Mouse (Mus musculus): Measurements from ENCODE around the gene Vps35. TPM values are rescaled to one million over a fixed set of nuclear protein-coding genes. Genes with fewer than 3 reads are reported as not detected.

The Vps35 gene
- polyA plus RNA-seq, 1 experiment from 2014 or later = 150 TPM

Other genes starting within 250 kb of the Vps35 start
- gene Fbxw9, start 239.7 kb downstream of the Vps35 start, polyA plus RNA-seq (2016; fragmentation: Nextera tagmentation; extraction: Ambion mirVana) = 32.8 and 35.8 TPM in 2 replicates
- 0.90 TPM in 1 of 2 replicates, not detected in the other for gene Gm5741, start 231.8 kb downstream of the Vps35 start, polyA plus RNA-seq (2016; fragmentation: Nextera tagmentation; extraction: Ambion mirVana)
- gene Dhps, start 228.0 kb downstream of the Vps35 start, polyA plus RNA-seq (2016; fragmentation: Nextera tagmentation; extraction: Ambion mirVana) = 66.8 and 67.9 TPM in 2 replicates
- gene Wdr83os, start 219.1 kb downstream of the Vps35 start, polyA plus RNA-seq (2016; fragmentation: Nextera tagmentation; extraction: Ambion mirVana) = 118 and 128 TPM in 2 replicates
- 48.9 and 49.1 TPM in 2 replicates for gene Wdr83, start 218.5 kb downstream of the Vps35 start, polyA plus RNA-seq (2016; fragmentation: Nextera tagmentation; extraction: Ambion mirVana)
- gene Man2b1, start 216.5 kb downstream of the Vps35 start, polyA plus RNA-seq (2016; fragmentation: Nextera tagmentation; extraction: Ambion mirVana) = 25.9 and 27.6 TPM in 2 replicates
- gene Zfp791, start 176.7 kb downstream of the Vps35 start, polyA plus RNA-seq (2016; fragmentation: Nextera tagmentation; extraction: Ambion mirVana) = 2.3 and 3.2 TPM in 2 replicates
- gene Cks1brt, start 147.9 kb downstream of the Vps35 start, polyA plus RNA-seq (2016; fragmentation: Nextera tagmentation; extraction: Ambion mirVana) = not detected in 2 replicates
- not detected in 2 replicates for gene Olfr371, start 73.8 kb downstream of the Vps35 start, polyA plus RNA-seq (2016; fragmentation: Nextera tagmentation; extraction: Ambion mirVana)
- gene Orc6, start 170 bp downstream of the Vps35 start, polyA plus RNA-seq (2016; fragmentation: Nextera tagmentation; extraction: Ambion mirVana) = 118 and 124 TPM in 2 replicates
- gene Mylk3, start 86.5 kb upstream of the Vps35 start, polyA plus RNA-seq (2016; fragmentation: Nextera tagmentation; extraction: Ambion mirVana) = 1.9 and 2.9 TPM in 2 replicates
- 50.5 and 51.2 TPM in 2 replicates for gene 4921524J17Rik, start 133.0 kb upstream of the Vps35 start, polyA plus RNA-seq (2016; fragmentation: Nextera tagmentation; extraction: Ambion mirVana)
- gene Gpt2, start 192.8 kb upstream of the Vps35 start, polyA plus RNA-seq (2016; fragmentation: Nextera tagmentation; extraction: Ambion mirVana) = 47.3 and 48.8 TPM in 2 replicates

Data from embryonic facial prominence, embryonic 12.5 days (tissue).